Mouse (Mus musculus) lung, adult 2 months (tissue): ENCODE results near the gene Tpgs1.

Experiments used
- CTCF ChIP-seq: fragments of 200-500 bp; IDR thresholded peaks from 2 replicates; pipeline ENCODE4 v1.5.1; 2011; ENCODE audit warnings: mild to moderate bottlenecking, low read length, control low read depth; ENCODE audit not compliant: insufficient read depth
- POLR2A ChIP-seq: fragments of 200-500 bp; IDR thresholded peaks from 2 replicates; pipeline ENCODE4 v1.6.1; 2011; ENCODE audit warnings: low read depth, mild to moderate bottlenecking, control low read depth, low read length, borderline replicate concordance; ENCODE audit errors: extremely low read depth

GRCm38 (mm10) chr10:79686219-79686618, 17.1 kb downstream of the Tpgs1 start:
- TF ChIP-seq CTCF (no peak), POLR2A (no peak)
